Mouse (Mus musculus) heart, postnatal 14 days (tissue): ENCODE results near the gene Sfi1. TPM values are rescaled to one million over a fixed set of nuclear protein-coding genes. Genes with fewer than 3 reads are reported as not detected.
"Not testable (repeated sequence)": the region's sequence is repeated elsewhere in the genome, so short reads cannot be mapped to it uniquely, and the experiment has no call there.

Source experiments
- DNase-seq, 2 experiments: peaks; one replicate each; pipeline ENCODE4 v3.0.0; 2021 to 2022
- intact Hi-C: fragments of 180-260 bp; cut with DNase I; formaldehyde crosslinking; loops from one replicate; pipeline ENCODE4 v1.15.1; 2025
- total RNA-seq, 2 experiments: library from RNA; stranded (reverse); gene quantifications; 2 replicates each; pipeline ENCODE4 v1.2.3; 2021

Sfi1 gene
- total RNA-seq, 2 experiments from 2014 or later = 22.6 to 24.0 TPM

DNA sequence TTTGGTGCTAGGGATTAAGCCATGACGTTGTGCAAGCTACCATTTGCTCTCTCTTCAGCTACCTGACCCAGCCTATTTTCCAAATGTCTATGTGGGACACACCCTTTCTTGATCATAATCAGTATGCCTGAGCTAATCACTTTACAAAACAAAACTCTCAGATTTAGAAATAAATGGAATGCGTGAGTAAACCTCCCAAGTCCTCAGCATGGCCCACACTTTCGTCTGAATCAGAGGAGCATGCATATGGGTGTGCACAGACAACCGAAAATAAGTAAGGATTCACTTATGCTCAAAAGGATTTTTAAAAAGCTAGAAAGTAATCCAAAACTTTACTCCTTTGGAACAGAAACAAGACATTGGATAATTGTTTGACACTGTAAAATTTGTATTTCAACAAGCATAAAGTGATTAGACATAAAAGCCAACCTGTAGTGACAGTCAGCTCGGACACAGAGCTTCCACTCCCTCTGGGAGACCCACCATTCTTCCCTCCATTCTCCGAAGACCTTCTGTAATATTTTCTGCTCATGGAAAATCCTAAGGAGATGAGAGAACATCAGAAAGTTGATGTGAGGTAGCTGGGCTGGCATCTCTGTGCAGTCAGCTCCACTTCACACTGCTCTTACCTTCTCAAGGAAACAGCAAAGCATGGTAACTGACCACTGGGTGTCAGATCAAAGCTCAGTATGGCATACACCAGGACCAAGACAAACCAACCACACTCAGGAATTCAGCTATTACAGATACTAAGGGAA, 14.1 kb downstream of the Sfi1 start:
- DNase-seq = peak in 1 of 2 experiments; percentile 25
- intact Hi-C loops = not testable (repeated sequence)

DNA sequence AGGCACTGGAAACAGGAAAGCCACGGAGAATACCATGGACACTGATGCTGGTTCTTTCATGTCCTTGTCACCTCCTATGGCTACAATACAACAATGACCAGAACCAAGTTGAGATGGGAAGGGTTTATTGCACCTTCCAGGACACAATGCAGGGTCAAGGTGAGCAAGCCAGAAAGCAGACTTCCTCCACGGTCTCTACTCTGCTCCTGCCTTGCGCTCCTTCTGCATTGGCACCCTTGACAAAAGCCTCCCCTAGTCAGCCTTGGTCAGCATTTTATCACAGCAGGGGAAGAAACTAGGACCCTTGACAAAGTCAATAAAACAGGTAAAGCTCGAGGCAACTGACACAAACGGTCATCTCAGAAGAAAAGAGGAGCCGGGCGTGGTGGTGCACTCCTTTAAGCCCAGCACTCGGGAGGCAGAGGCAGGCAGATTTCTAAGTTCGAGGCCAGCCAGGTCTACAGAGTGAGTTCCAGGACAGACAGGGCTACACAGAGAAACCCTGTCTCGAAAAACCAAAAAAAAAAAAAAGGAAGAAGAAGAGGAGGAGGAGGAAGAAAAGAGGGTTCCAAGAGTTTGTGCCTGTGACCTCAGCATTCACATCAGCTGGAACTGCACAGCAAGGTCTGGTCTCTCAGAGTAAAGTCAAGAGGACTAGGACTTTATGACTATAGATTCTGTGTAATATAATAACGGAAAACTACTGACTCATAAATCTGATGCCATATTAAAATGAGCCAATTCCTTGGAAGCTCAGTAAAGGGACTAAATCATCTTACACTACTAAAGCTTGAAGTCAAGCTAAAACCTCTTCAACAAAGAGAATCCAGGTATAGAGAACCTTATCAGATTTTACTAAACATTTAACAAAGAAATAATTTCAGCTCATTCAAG, 19.6 kb downstream of the Sfi1 start:
- intact Hi-C loops = not testable (repeated sequence)
- DNase-seq = peak; percentile 65 to 70

DNA sequence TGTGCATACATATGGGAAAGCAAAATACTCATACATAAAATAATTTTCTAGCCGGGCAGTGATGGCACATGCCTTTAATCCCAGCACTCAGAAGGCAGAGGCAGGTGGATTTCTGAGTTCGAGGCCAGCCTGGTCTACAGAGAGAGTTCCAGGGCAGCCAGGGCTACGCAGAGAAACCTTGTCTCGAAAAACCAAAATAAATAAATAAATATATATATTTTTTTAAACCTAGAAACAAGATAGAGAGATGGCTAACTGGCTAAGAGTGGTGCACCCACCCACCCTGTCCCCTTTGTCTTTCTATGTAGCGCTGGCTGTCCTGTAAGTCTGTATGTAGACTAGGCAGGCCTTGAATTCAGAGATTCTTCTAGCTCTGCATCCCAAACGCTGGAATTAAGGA, 20.7 kb downstream of the Sfi1 start:
- DNase-seq, intact Hi-C loops: not testable (repeated sequence)

DNA sequence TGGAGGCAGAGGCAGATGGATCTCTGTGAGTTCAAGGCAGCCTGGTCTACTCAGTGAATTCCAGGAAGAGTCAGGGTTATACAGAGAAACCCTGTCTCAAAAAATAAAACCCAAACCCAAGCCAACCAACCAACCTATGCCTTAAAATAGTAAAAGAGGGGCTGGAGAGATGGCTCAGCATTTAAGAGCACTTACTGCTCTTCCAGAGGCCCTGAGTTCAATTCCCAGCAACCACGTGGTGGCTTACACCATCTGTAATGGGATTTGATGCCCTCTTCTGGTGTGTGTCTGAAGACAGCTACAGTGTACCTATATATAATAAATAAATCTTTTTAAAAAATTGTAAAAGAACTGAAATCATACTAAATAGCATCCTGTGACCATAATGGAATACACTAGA, 21.3 kb downstream of the Sfi1 start:
- peak; percentile 35 to 53 for DNase-seq
- intact Hi-C loops = not testable (repeated sequence)

DNA sequence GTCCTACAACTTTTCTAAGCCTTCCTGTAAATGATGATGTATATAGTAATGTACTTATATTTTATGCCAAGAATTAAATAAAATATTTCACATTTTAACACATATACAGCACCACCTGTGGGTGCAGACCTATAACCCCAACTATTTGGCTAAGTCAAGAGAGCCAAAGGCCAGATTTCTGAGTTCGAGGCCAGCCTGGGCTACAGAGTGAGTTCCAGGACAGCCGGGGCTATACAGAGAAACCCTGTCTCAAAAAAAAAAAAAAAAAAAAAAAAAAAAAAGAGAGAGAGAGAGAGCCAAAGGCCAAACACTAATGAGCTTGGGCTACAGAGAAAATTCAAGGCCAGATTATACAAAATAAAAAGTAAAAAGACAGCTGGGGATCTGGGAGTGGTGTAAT, 24.2 kb downstream of the Sfi1 start:
- DNase-seq = peak; percentile 19 to 37
- intact Hi-C loops = not testable (repeated sequence)

DNA sequence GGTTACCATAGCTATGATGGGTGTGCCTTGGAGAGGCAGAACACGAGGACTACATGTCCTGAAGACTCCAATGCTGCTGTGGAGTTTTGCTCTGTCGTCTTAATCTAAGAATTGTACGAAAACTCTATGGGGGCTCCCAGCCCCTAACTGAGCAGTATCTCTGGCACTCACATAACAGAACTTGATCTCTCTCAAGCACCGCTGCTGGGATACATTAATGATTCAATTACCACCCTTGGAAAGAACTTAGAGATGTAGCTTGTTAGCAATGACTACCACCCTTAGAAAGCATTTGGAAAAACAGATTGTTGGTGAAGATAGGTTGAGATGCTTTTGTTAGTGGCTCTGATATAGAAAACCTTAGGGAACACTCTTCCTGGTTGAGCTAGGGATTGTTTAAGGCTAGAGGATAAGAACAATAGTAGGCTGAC, 25.7 kb downstream of the Sfi1 start:
- intact Hi-C loops = not testable (repeated sequence)
- peak; percentile 35 to 49 for DNase-seq

DNA sequence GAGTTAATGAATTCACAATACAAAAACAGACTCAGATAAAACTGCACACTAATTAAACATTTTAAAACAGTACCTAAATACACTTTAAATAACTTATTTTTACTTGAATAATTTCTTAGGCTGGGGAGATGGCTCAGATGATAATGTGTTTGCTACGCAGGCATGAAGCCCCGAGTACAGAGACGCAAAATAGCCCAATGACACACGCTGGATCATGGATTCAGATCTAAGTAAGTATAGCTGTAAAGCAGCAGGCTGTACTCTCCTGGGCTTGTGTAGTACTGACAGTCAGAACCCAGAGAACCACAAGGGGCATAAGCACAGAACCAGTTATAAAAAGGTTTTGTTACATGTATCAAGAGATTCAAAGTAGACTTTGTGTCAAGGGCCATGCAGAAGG, 26.1 kb downstream of the Sfi1 start:
- intact Hi-C loops, DNase-seq: not testable (repeated sequence)

DNA sequence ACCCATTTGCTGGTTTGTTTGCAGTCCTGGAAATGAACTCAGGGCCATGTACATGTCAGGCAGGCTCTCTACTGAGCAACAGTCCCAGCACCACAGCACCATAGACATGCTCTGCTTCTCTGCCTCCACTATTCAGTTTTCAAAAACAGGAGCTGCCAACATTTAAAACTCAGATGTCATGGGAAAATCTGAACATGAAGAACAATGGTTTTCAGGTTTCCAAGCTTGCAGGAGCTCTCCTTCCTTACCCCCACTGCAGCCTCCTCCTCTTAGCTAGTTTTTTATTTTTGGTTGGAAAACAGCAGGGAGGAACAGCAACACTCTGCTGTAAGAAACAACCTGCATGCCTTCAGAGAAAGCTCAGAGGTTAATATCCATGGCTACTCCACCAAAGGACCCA, 26.9 kb downstream of the Sfi1 start:
- peak in 1 of 2 experiments; percentile 18 for DNase-seq
- intact Hi-C loops = not testable (repeated sequence)

DNA sequence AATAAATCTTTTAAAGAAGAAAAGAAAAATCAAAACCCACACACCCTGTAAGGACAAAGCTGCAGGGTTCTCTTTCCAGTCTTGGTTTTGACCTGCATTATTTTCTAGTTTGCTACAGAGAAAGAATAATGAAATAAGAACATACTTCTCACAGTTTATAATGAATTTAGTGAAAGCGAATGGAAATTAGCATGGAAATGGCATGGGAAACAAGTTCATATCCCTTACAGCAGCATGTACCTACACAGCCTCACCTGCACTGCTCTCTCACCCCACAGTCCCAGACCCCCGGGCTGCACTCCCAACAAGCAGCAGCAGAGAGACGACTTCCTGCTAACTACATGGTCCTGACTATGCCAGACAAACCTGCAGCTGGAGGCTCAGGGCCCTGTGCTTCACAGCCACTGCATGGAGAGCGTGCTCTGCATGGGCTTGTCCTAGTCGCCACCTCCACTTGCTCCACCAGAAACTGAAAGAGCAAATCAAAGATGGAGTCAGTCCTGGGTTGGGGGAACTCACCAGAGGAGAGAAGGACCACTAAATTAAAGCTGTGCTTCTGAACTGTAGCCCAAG, 28.0 kb downstream of the Sfi1 start:
- intact Hi-C loops = not testable (repeated sequence)

DNA sequence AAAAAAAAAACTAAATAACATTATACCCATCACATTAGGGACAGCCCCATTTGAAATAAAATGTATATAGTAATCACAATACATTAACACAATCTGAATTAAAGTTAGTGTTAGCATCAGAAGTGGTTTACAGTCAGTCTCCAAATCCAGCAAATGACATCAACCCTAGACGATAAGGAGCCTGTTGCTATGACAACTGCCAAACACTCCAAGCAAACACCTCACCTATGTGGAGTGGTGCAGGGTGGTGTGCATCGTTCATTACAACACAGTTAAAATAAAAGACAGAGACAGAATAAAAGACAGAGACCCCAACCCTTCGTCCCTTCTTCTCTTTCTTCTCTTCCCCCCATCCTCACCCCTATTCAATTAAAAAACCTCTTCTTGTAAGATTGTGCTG, 29.6 kb downstream of the Sfi1 start:
- intact Hi-C loops, DNase-seq: not testable (repeated sequence)

More for the DNA sequence above, 28.0 kb downstream of the Sfi1 start:
- not testable (repeated sequence) for DNase-seq

DNA sequence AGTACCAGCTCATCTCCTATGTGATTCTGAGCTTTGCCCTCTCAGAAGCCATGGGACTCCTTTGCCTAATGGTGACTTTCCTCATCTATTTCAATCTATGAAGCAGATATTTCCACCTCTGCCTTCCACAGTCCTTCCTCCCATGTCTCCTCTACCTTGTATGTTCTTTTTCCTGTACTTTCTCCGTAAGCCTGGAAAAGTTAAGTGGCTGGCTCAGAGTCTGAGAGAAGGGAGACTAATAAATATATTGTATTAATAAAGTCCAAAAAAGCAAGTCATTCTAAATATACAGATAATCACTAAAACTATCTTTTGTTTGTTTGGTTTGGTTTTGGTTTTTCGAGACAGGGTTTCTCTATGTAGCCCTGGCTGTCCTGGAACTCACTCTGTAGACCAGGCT, 30.1 kb downstream of the Sfi1 start:
- peak in 1 of 2 experiments; percentile 41 for DNase-seq
- intact Hi-C loops = not testable (repeated sequence)

DNA sequence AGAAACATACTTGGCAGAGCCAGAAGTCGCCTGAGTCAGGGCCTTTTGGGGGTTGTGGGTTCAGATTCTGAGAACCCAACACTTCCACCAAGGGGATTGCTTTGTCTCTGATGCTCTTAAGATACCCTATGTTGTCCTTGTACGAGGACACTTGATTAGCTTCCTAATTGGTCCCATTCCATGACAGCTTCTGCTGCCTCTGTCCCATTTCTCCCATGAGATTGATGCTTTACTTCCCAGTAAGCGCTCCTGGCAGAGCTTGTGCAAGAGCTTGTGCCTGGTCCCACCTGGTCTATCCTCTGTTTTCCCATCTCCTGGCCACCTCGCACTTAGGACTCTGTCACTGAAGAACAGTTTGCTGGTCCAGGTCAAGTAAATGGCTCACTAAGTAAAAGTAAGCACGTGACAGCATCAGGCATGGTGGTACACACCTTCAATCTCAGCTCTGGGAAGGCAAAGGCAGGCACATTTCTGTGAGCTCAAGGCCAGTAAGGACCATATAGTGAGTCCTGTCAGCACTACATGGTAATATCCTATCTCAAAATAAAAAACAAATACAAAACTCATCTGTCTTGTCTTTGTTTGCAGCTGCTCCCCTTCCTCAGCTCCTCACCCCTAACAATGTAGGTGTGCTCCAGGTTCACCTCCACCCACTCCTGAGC, 30.9 kb downstream of the Sfi1 start:
- peak; percentile 56 to 63 for DNase-seq
- intact Hi-C loops = not testable (repeated sequence)

DNA sequence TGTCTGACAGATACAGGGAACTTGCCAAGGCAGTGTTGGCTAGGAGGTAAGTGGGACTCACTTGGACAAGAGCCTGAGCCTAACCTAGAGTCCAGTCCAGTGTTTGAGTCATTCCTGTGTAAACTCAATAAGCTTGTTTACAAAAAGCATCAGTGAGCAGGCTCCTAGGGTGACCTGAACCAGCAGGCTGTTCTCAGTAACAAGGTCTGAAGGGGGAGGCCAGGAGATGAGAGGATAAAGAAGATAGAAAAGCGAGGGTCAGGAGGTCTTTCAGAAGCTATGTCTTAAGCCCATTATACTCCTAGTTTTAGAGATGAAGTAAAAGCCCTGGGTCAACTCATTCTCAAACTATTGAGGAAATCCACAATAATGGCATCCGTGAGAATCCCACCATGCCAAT, 31.9 kb downstream of the Sfi1 start:
- intact Hi-C loops = not testable (repeated sequence)
- peak; percentile 47 to 66 for DNase-seq

DNA sequence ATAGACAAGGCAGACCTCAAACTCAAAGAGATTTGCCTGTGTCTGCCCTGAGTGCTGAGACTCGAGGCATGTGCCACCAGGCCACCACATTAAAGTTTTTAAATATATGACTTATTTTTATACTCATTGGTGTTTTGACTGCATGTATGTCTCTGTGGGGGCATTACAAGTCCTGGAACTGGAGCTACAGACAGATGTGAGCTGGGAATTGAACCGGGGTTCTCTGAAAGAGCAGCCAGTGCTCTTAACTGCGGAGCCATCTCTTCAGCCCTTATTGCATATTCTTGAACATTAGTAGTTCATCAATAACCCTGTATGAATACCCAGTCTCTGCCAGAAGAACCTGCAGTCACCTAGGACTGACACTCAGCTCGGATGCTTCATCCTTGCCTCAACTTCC, 34.5 kb downstream of the Sfi1 start:
- intact Hi-C loops, DNase-seq: not testable (repeated sequence)

DNA sequence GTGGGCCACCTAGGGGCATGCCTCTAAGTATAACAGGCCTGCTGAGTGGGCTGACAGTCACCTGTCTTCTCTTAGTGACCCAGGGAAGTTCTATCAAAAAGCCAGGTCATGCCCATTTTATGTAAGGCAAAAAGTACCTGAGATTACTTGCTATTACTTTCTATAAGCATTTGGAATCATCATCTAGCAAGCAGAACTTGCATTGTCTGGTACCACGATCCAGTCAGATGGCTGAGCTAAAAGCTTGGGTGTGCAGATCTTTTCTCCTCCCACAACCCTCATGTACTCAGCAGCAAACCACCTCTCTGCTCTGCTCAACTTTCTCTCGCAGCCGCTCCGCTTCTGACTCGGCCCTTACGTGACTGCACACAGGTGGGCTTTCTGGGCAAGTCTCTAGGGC, 35.3 kb downstream of the Sfi1 start:
- intact Hi-C loops, DNase-seq: not testable (repeated sequence)

DNA sequence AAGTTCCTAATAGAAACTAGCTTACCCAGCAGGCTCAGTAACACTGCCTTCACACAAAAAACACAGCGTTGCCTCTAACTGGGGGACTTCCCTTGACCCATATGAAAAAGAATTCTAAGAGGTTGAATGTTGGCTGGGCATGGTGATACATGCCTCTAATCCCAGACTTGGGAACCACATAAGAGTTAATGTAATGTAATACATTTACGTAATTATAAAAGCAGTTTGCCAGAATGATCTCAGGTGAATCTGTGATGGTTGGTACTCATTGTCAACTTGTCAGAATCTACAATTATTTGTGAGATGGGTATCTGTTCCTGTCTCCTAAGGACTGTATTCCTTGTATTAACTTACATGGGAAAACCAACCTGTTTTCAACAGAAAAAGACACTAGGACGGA, 36.3 kb downstream of the Sfi1 start:
- intact Hi-C loops, DNase-seq: not testable (repeated sequence)

DNA sequence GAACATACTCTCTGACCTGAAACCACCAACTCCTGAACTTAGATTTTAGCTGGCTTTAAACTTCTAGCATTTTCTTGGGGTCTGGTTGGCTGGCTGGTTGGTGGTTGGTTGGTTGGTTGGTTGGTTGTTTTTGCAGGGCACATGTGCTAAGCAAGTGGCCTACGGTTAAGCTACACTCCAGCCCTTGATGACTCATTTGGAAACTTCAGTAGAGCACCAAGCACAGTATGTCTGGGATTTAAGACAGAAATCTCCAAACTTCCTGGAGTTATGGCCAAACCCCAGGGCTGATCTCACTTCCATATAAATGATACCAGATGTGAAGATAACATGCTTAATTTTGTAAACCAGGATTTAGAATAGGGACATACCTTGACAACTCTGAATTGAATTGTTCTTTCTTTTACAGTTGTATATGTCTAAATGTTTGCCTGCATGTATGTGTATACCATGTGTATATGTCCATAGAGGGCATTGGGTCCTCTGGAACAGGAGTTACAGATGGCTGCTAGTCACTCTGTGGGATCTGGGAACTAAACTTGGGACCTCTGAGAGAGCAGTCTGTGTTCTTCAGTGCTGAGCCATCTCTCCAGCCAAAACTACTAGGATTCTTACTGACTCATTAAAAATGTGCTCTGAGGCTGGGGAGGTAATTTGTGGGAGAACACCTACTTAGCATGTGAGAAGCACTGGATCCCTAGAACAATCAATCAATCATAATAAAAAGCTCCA, 39.4 kb downstream of the Sfi1 start:
- intact Hi-C loops = not testable (repeated sequence)
- peak; percentile 46 to 62 for DNase-seq

DNA sequence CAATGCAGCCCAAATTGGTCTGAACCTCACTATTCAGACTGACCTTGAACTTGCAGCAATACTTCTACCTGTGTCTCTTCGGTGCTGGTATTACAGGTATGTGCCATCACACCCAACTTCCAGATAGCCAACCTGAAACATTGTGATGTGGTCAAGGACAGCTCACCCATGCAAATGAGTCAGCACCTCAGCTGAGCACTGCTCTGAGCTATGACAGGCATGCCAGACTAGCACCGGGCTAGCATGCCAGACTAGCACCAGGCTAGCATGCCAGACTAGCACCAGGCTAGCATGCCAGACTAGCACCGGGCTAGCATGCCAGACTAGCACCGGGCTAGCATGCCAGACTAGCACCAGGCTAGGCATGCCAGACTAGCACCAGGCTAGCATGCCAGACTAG, 41.9 kb downstream of the Sfi1 start:
- peak in 1 of 2 experiments; percentile 33 for DNase-seq
- intact Hi-C loops = not testable (repeated sequence)

DNA sequence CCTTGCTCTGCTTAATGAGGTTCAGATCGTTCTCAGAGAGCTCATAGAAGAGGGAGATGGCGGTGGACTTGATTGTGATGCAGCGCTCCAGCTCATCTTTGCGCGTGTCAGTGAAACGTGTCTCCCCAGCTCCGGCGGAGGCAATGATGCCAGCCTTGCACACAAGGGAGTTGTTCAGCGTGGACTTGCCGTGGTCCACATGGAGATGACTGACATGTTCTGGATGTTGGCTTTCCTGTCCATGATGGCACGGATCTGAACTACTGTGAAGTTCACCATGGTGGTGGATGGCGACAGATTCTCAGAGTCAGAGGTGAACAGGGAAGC, 42.6 kb downstream of the Sfi1 start:
- DNase-seq, intact Hi-C loops: not testable (repeated sequence)
